In genomic region chr10:94747011-94747410, GRCm38 (mm10) we compare ENCODE assay signal across 17 mouse cellular contexts. TPM values are rescaled to one million over a fixed set of nuclear protein-coding genes. Genes with fewer than 3 reads are reported as not detected.
DNase-seq lines count a peak whose midpoint lies in the region; ATAC-seq and TF ChIP-seq lines count a peak whose summit lies in the region.
"Had no signal": no experiment of that assay in that cellular context is flagged by ENCODE, and none has a peak within 500 bp of the region (broad histone marks: within the 10 kb centered on the region; RNA-seq: fewer than 3 reads in every experiment).

No protein-coding gene starts in this region.

- no peak overlapping the region for H3K4me3 ChIP-seq in cerebellum, adult 2 months (replicated peaks; ENCODE audit: insufficient read depth, low read depth, low read length)
- H3K4me3 ChIP-seq in neural tube, embryonic 15.5 days (replicated peaks), result no peak overlapping the region
- H3K4me3 ChIP-seq: embryonic facial prominence, embryonic 15.5 days; kidney, embryonic 15.5 days; midbrain, embryonic 13.5 days had no signal

- no peaks in the 10 kb centered on the region for H3K27me3 ChIP-seq in cerebellum, adult 2 months (ENCODE audit: control insufficient read depth, insufficient read depth, low read length)
- no peaks in the 10 kb centered on the region for H3K27me3 ChIP-seq in neural tube, embryonic 15.5 days (replicated peaks)
- H3K27me3 ChIP-seq: embryonic facial prominence, embryonic 15.5 days; kidney, embryonic 15.5 days; midbrain, embryonic 13.5 days; Patski had no signal

- H3K9ac ChIP-seq in neural tube, embryonic 15.5 days (replicated peaks), result no peak overlapping the region
- H3K9ac ChIP-seq: embryonic facial prominence, embryonic 15.5 days; kidney, embryonic 15.5 days; midbrain, embryonic 13.5 days had no signal

- WGBS in cerebellum, adult 2 months, result 28% methylated on average over 2 of the region's 2 CpGs
- 70% methylated on average over 2 of the region's 2 CpGs for WGBS in neural tube, embryonic 15.5 days

- intact Hi-C loops in heart, postnatal 36 days (cut with DNase I), result no loop called here
- intact Hi-C loops in heart, postnatal 10 days (cut with DNase I), result no loop called here

- no peak overlapping the region for H3K4me2 ChIP-seq in neural tube, embryonic 15.5 days
- H3K4me2 ChIP-seq: embryonic facial prominence, embryonic 15.5 days; kidney, embryonic 15.5 days; midbrain, embryonic 13.5 days had no signal

- ATAC-seq in neural tube, embryonic 15.5 days (ENCODE audit: low FRiP score), result no peak
- ATAC-seq: hindbrain, postnatal 0 days; midbrain, embryonic 13.5 days; Patski had no signal

- no peak for TF ChIP-seq CTCF in cerebellum, adult 2 months (IDR thresholded peaks at IDR 0.05; ENCODE audit: borderline replicate concordance, insufficient read depth, low read depth, low read length)

- peaks cover 4% of the 10 kb centered on the region; the same call in 1 of the 2 replicates for H3K36me3 ChIP-seq in neural tube, embryonic 15.5 days

- H3K4me1 ChIP-seq in cerebellum, adult 2 months (ENCODE audit: control insufficient read depth, insufficient read depth, low read length), result no peaks in the 10 kb centered on the region
- no peaks in the 10 kb centered on the region for H3K4me1 ChIP-seq in neural tube, embryonic 15.5 days
- H3K4me1 ChIP-seq: embryonic facial prominence, embryonic 15.5 days; kidney, embryonic 15.5 days; midbrain, embryonic 13.5 days had no signal

- no peak for TF ChIP-seq POLR2A in cerebellum, adult 2 months (IDR thresholded peaks at IDR 0.05; ENCODE audit: borderline replicate concordance, insufficient read depth, low read length)

- DNase-seq in cerebellum, adult 2 months, result peak; percentile 24 to 51
- DNase-seq in cerebellum, adult 9-11 months, result no peak
- peak; percentile 2 to 6 for DNase-seq in heart, adult 9 months (ENCODE audit: low spot score in 2 of 2)
- DNase-seq in heart, postnatal 36 days, result no peak
- peak; percentile 54 to 70 for DNase-seq in cerebellum, postnatal 14 days
- DNase-seq in heart, postnatal 10 days, result peak; percentile 4 to 31
- no peak for DNase-seq in T-cell, adult 2 months (ENCODE audit: low spot score)
- DNase-seq: liver; lung, adult 18-20 months; lung, postnatal 36 days; thymus, postnatal 14 days had no signal

- no peaks in the 10 kb centered on the region for H3K9me3 ChIP-seq in neural tube, embryonic 15.5 days (replicated peaks)
- H3K9me3 ChIP-seq: embryonic facial prominence, embryonic 15.5 days; kidney, embryonic 15.5 days; midbrain, embryonic 13.5 days had no signal

- no peak overlapping the region for H3K27ac ChIP-seq in cerebellum, adult 2 months (ENCODE audit: insufficient read depth, low read length)
- H3K27ac ChIP-seq in neural tube, embryonic 15.5 days (replicated peaks), result no peak overlapping the region
- H3K27ac ChIP-seq: embryonic facial prominence, embryonic 15.5 days; hindbrain, postnatal 0 days; kidney, embryonic 15.5 days; midbrain, embryonic 13.5 days had no signal

RNA-seq across cellular contexts. Expression of gene Cep83, which starts 58.6 kb away (rescaled TPM):
- 26.0 and 26.7 TPM in 2 replicates for polyA plus RNA-seq in cerebellum, adult 2 months (2012; rRNA removed)
- total RNA-seq in heart, postnatal 36 days (2021), result 10 to 100 TPM; 21.5 to 24.0 TPM
- 10 to 100 TPM; 23.8 to 25.0 TPM for total RNA-seq in heart, postnatal 10 days (2021)
- 21.6 and 21.9 TPM in 2 replicates for polyA plus RNA-seq in neural tube, embryonic 15.5 days (2015; fragmentation: Nextera tagmentation; extraction: Ambion mirVana)

Comparison
In these comparisons a context has a peak if more than half of its experiments do, and no peak if none do; other contexts are left out.
1. DNase-seq: peak in cerebellum, adult 2 months (2 of 2), heart, adult 9 months (2 of 2), cerebellum, postnatal 14 days (2 of 2) and heart, postnatal 10 days (2 of 2); none in cerebellum, adult 9-11 months (single experiment), heart, postnatal 36 days (0 of 2) and T-cell, adult 2 months (single experiment).